Mouse (Mus musculus) megakaryocyte, adult 5-6 weeks (primary cell): ENCODE results near the gene Traf3ip3. TPM values are rescaled to one million over a fixed set of nuclear protein-coding genes. Genes with fewer than 3 reads are reported as not detected.

ENCODE experiments used
- ATAC-seq: 2 replicates; pipeline ENCODE4 v1.8.0; 2016; ENCODE audit warnings: mild to moderate bottlenecking, inconsistent platforms; ENCODE audit not compliant: poor library complexity, severe bottlenecking
- total RNA-seq, 2 experiments: library from RNA; stranded (forward) in 1 of 2; stranded (reverse) in 1 of 2; fragments of 153-499, 151-499 nt in 1 of 2; fragments of 221-1000, 200-1000 nt in 1 of 2; gene quantifications; 2 replicates each; pipeline versions ENCODE4 v1.2.3 to v1.2.4; 2015 to 2017

Gene Traf3ip3
- total RNA-seq, 2 experiments from 2014 or later: 86.6 to 141 TPM

- ATAC-seq: no peak
Observed at GRCm38 (mm10) chr1:193167746-193168145, 33.8 kb downstream of the Traf3ip3 start, which contains the start of gene A130010J15Rik. Gene A130010J15Rik, plus strand, starts transcription at chr1:193168046.

GRCm38 (mm10) chr1:193160317-193161032, 41.0 kb downstream of the Traf3ip3 start:
- peak; percentile 95 for ATAC-seq

- ATAC-seq: peak; percentile 14; the same call in 1 of the 2 replicates
Observed at GRCm38 (mm10) chr1:193159613-193160012, 41.9 kb downstream of the Traf3ip3 start.

GRCm38 (mm10) chr1:193159163-193159562, 42.3 kb downstream of the Traf3ip3 start:
- no peak for ATAC-seq

GRCm38 (mm10) chr1:193157111-193157492, 44.4 kb downstream of the Traf3ip3 start:
- ATAC-seq: no peak

- ATAC-seq: no peak
Observed at GRCm38 (mm10) chr1:193156316-193157110, 45.0 kb downstream of the Traf3ip3 start.

- ATAC-seq: no peak
Observed at GRCm38 (mm10) chr1:193153561-193153960, 47.9 kb downstream of the Traf3ip3 start.

GRCm38 (mm10) chr1:193152872-193153271, 48.6 kb downstream of the Traf3ip3 start, which contains the start of gene Irf6:
Gene Irf6, plus strand, starts transcription at chr1:193153111.
- peak; percentile 88 for ATAC-seq

GRCm38 (mm10) chr1:193151134-193151533, 50.4 kb downstream of the Traf3ip3 start:
- no peak for ATAC-seq

GRCm38 (mm10) chr1:193149231-193149630, 52.3 kb downstream of the Traf3ip3 start:
- ATAC-seq: no peak

- no peak for ATAC-seq
Observed at GRCm38 (mm10) chr1:193146416-193146815, 55.1 kb downstream of the Traf3ip3 start.

GRCm38 (mm10) chr1:193145101-193145500, 56.4 kb downstream of the Traf3ip3 start:
- ATAC-seq: peak; percentile 83

- ATAC-seq: no peak
Observed at GRCm38 (mm10) chr1:193144516-193144915, 57.0 kb downstream of the Traf3ip3 start.

- ATAC-seq: no peak
Observed at GRCm38 (mm10) chr1:193142517-193143062, 58.9 kb downstream of the Traf3ip3 start.

- ATAC-seq: no peak
Observed at GRCm38 (mm10) chr1:193141118-193141517, 60.4 kb downstream of the Traf3ip3 start.

GRCm38 (mm10) chr1:193138669-193139068, 62.8 kb downstream of the Traf3ip3 start:
- ATAC-seq: peak; percentile 69

GRCm38 (mm10) chr1:193138087-193138486, 63.4 kb downstream of the Traf3ip3 start:
- no peak for ATAC-seq

GRCm38 (mm10) chr1:193133726-193134125, 67.8 kb downstream of the Traf3ip3 start:
- no peak for ATAC-seq

GRCm38 (mm10) chr1:193132385-193132784, 69.1 kb downstream of the Traf3ip3 start:
- no peak for ATAC-seq

- no peak for ATAC-seq
Observed at GRCm38 (mm10) chr1:193131311-193131948, 70.1 kb downstream of the Traf3ip3 start.

GRCm38 (mm10) chr1:193130839-193131238, 70.7 kb downstream of the Traf3ip3 start:
- ATAC-seq: no peak
